Comparison of ENCODE assay signal across 8 mouse cellular contexts in the genomic region with DNA sequence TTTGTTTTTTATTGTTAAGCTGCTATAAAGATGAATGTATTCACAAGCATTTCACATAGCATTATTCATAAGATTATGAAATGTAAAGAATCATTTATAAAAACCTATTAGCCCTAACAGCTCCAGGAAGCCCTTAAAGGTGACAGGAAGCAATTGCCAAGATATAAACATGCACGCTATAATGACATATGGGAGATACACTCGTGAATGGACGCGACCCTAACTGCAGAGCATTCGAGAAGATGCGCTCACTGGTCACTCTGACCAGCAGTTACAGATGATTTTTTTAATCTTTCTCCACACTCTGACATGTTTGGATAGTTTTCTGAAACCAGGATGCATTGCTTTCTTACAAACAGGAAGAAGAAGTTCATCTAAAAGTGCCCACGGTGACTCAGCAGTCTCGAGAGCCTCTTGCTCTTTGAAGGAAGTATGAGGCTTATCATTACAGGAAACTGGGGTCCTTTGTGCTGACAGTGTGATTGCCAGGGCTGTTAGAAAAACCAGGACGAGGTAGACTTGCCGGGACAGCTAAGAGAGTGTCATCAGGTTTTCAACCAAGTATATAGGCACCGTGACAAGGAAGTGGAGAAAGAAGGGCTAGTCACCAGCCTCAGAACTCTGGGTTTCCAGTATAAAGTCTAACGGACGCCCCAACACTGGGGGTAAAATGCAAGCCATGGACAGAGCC. TPM values are rescaled to one million over a fixed set of nuclear protein-coding genes. Genes with fewer than 3 reads are reported as not detected.
DNase-seq lines count a peak whose midpoint lies in the region; ATAC-seq and TF ChIP-seq lines count a peak whose summit lies in the region.

No protein-coding gene starts in this region.

- peak overlapping the region; percentile 72; the same call in 1 of the 2 replicates for H3K27ac ChIP-seq in hindbrain, embryonic 10.5 days
- no peak overlapping the region for H3K27ac ChIP-seq in hindbrain, postnatal 0 days
- 0 out of 2 replicates have a peak overlapping the region, but pooled peaks have one; percentile 16 for H3K27ac ChIP-seq in limb, embryonic 13.5 days
- H3K27ac ChIP-seq in forebrain, embryonic 12.5 days, result no peak overlapping the region

- peaks cover 41% of the 10 kb centered on the region for H3K4me1 ChIP-seq in hindbrain, embryonic 10.5 days (replicated peaks)
- no peaks in the 10 kb centered on the region for H3K4me1 ChIP-seq in hindbrain, postnatal 0 days (ENCODE audit: insufficient read depth, low read length)
- H3K4me1 ChIP-seq in limb, embryonic 13.5 days, result peaks cover 30% of the 10 kb centered on the region
- no peaks in the 10 kb centered on the region for H3K4me1 ChIP-seq in forebrain, embryonic 12.5 days

- H3K4me2 ChIP-seq in hindbrain, postnatal 0 days (ENCODE audit: low read depth, low read length), result no peak overlapping the region
- H3K4me2 ChIP-seq in limb, embryonic 13.5 days (replicated peaks), result no peak overlapping the region
- H3K4me2 ChIP-seq in forebrain, embryonic 12.5 days, result no peak overlapping the region

- no peak overlapping the region for H3K9ac ChIP-seq in hindbrain, postnatal 0 days (replicated peaks; ENCODE audit: low read length)
- H3K9ac ChIP-seq in limb, embryonic 13.5 days, result no peak overlapping the region
- H3K9ac ChIP-seq in forebrain, embryonic 12.5 days, result no peak overlapping the region

- no peak overlapping the region for H3K4me3 ChIP-seq in hindbrain, embryonic 10.5 days
- H3K4me3 ChIP-seq in hindbrain, postnatal 0 days (ENCODE audit: low read length), result no peak overlapping the region
- H3K4me3 ChIP-seq in limb, embryonic 13.5 days, result no peak overlapping the region
- H3K4me3 ChIP-seq in forebrain, embryonic 12.5 days (replicated peaks), result no peak overlapping the region

- H3K9me3 ChIP-seq in hindbrain, embryonic 10.5 days, result no peaks in the 10 kb centered on the region
- H3K9me3 ChIP-seq in hindbrain, postnatal 0 days (ENCODE audit: low read length), result no peaks in the 10 kb centered on the region
- H3K9me3 ChIP-seq in limb, embryonic 13.5 days, result no peaks in the 10 kb centered on the region
- no peaks in the 10 kb centered on the region for H3K9me3 ChIP-seq in forebrain, embryonic 12.5 days

- TF ChIP-seq CTCF in hindbrain, postnatal 0 days (IDR thresholded peaks at IDR 0.05; ENCODE audit: low read depth), result no peak

- no peak for DNase-seq in hindbrain, embryonic 10.5 days (ENCODE audit: low spot score)
- no peak for DNase-seq in hindbrain, postnatal 0 days (ENCODE audit: low spot score)
- DNase-seq in splenic B cell, adult 2 months (ENCODE audit: low read depth, low spot score), result peak; percentile 50
- DNase-seq in layer of hippocampus, adult 8-10 months (ENCODE audit: low spot score in 2 of 2), result no peak
- DNase-seq in adrenal gland, adult 18-20 months (ENCODE audit: low spot score in 2 of 2), result no peak

- no peak for ATAC-seq in hindbrain, postnatal 0 days
- peak; percentile 74 for ATAC-seq in common myeloid progenitor, adult 5-6 weeks (replicated peaks; ENCODE audit: low read depth, poor library complexity, severe bottlenecking)
- no peak for ATAC-seq in limb, embryonic 13.5 days (ENCODE audit: low FRiP score, low read depth)
- no peak for ATAC-seq in forebrain, embryonic 12.5 days (ENCODE audit: low FRiP score)

- H3K36me3 ChIP-seq in hindbrain, embryonic 10.5 days, result peaks cover 18% of the 10 kb centered on the region; the same call in 1 of the 2 replicates
- no peaks in the 10 kb centered on the region for H3K36me3 ChIP-seq in hindbrain, postnatal 0 days (ENCODE audit: insufficient read depth, low read length)
- H3K36me3 ChIP-seq in limb, embryonic 13.5 days, result peaks cover 18% of the 10 kb centered on the region
- no peaks in the 10 kb centered on the region; the same call in 1 of the 2 replicates for H3K36me3 ChIP-seq in splenic B cell, adult 2 months (ENCODE audit: control insufficient read depth, insufficient read depth, low read length, poor library complexity, severe bottlenecking)
- no peaks in the 10 kb centered on the region; the same call in 1 of the 2 replicates for H3K36me3 ChIP-seq in forebrain, embryonic 12.5 days (replicated peaks)

- H3K27me3 ChIP-seq in hindbrain, embryonic 10.5 days (ENCODE audit: insufficient read depth, poor library complexity, severe bottlenecking), result no peaks in the 10 kb centered on the region
- H3K27me3 ChIP-seq in hindbrain, postnatal 0 days (ENCODE audit: insufficient read depth, low read length), result no peaks in the 10 kb centered on the region
- H3K27me3 ChIP-seq in limb, embryonic 13.5 days, result no peaks in the 10 kb centered on the region
- H3K27me3 ChIP-seq in splenic B cell, adult 2 months (ENCODE audit: control insufficient read depth, insufficient read depth, low read length, poor library complexity, severe bottlenecking), result no peaks in the 10 kb centered on the region
- no peaks in the 10 kb centered on the region for H3K27me3 ChIP-seq in forebrain, embryonic 12.5 days

- WGBS in hindbrain, embryonic 10.5 days, result 85% methylated on average over 13 of the region's 13 CpGs
- 83% methylated on average over 13 of the region's 13 CpGs for WGBS in hindbrain, postnatal 0 days
- WGBS in limb, embryonic 13.5 days, result 76% methylated on average over 13 of the region's 13 CpGs
- WGBS in forebrain, embryonic 12.5 days, result 90% methylated on average over 13 of the region's 13 CpGs

RNA-seq across cellular contexts. Expression of a gene that starts 6.4 kb away (rescaled TPM):
- 1.6 and 1.9 TPM in 2 replicates for polyA plus RNA-seq in hindbrain, embryonic 10.5 days (2016; fragmentation: Nextera tagmentation; extraction: Ambion mirVana)
- total RNA-seq in hindbrain, postnatal 0 days (2014; rRNA removed), result 1.3 and 1.7 TPM in 2 replicates
- polyA plus RNA-seq in hindbrain, postnatal 0 days (2015; fragmentation: Nextera tagmentation; extraction: Ambion mirVana), result 0.72 and 0.79 TPM in 2 replicates
- total RNA-seq in common myeloid progenitor, adult 5-6 weeks (2017), result 2.2 and 4.6 TPM in 2 replicates
- 2.5 and 2.7 TPM in 2 replicates for polyA plus RNA-seq in limb, embryonic 13.5 days (2015; fragmentation: Nextera tagmentation; extraction: Ambion mirVana)
- 1 to 10 TPM; 4.3 to 5.9 (median 5.0) TPM for total RNA-seq in layer of hippocampus, adult 8-10 months (2022)
- 1.5 and 1.8 TPM in 2 replicates for polyA plus RNA-seq in forebrain, embryonic 12.5 days (2016; fragmentation: Nextera tagmentation; extraction: Ambion mirVana)
- 10 to 100 TPM; 23.8 to 39.5 TPM for total RNA-seq in adrenal gland, adult 18-20 months (2021)

RNA-seq across cellular contexts. Expression of a gene that starts 8.5 kb away (rescaled TPM):
- 17.9 and 18.4 TPM in 2 replicates for polyA plus RNA-seq in hindbrain, embryonic 10.5 days (2016; fragmentation: Nextera tagmentation; extraction: Ambion mirVana)
- 3.6 and 4.3 TPM in 2 replicates for total RNA-seq in hindbrain, postnatal 0 days (2014; rRNA removed)
- polyA plus RNA-seq in hindbrain, postnatal 0 days (2015; fragmentation: Nextera tagmentation; extraction: Ambion mirVana), result 4.9 and 5.2 TPM in 2 replicates
- 5.4 and 5.9 TPM in 2 replicates for total RNA-seq in common myeloid progenitor, adult 5-6 weeks (2017)
- 18.0 and 18.8 TPM in 2 replicates for polyA plus RNA-seq in limb, embryonic 13.5 days (2015; fragmentation: Nextera tagmentation; extraction: Ambion mirVana)
- total RNA-seq in layer of hippocampus, adult 8-10 months (2022), result 1 to 10 TPM; 4.3 to 6.2 (median 5.3) TPM
- polyA plus RNA-seq in forebrain, embryonic 12.5 days (2016; fragmentation: Nextera tagmentation; extraction: Ambion mirVana), result 16.4 and 16.8 TPM in 2 replicates
- total RNA-seq in adrenal gland, adult 18-20 months (2021), result 1 to 10 TPM; 6.9 to 7.6 TPM

RNA-seq across cellular contexts. Expression of a gene that starts 41.3 kb away (rescaled TPM):
- polyA plus RNA-seq in hindbrain, embryonic 10.5 days (2016; fragmentation: Nextera tagmentation; extraction: Ambion mirVana), result 13.5 and 14.3 TPM in 2 replicates
- total RNA-seq in hindbrain, postnatal 0 days (2014; rRNA removed), result 52.7 and 61.3 TPM in 2 replicates
- polyA plus RNA-seq in hindbrain, postnatal 0 days (2015; fragmentation: Nextera tagmentation; extraction: Ambion mirVana), result 17.9 and 18.2 TPM in 2 replicates
- total RNA-seq in common myeloid progenitor, adult 5-6 weeks (2017), result 14.9 and 25.1 TPM in 2 replicates
- 11.3 and 11.5 TPM in 2 replicates for polyA plus RNA-seq in limb, embryonic 13.5 days (2015; fragmentation: Nextera tagmentation; extraction: Ambion mirVana)
- total RNA-seq in layer of hippocampus, adult 8-10 months (2022), result 10 to 100 TPM; 35.0 to 38.8 (median 37.4) TPM
- polyA plus RNA-seq in forebrain, embryonic 12.5 days (2016; fragmentation: Nextera tagmentation; extraction: Ambion mirVana), result 11.0 and 12.3 TPM in 2 replicates
- total RNA-seq in adrenal gland, adult 18-20 months (2021), result 10 to 100 TPM; 13.0 to 18.6 TPM

RNA-seq across cellular contexts. Expression of a gene that starts 50.6 kb away (rescaled TPM):
- not detected in 2 replicates for polyA plus RNA-seq in hindbrain, embryonic 10.5 days (2016; fragmentation: Nextera tagmentation; extraction: Ambion mirVana)
- total RNA-seq in hindbrain, postnatal 0 days (2014; rRNA removed), result not detected in 2 replicates
- polyA plus RNA-seq in hindbrain, postnatal 0 days (2015; fragmentation: Nextera tagmentation; extraction: Ambion mirVana), result not detected in 2 replicates
- not detected in 2 replicates for total RNA-seq in common myeloid progenitor, adult 5-6 weeks (2017)
- not detected in 2 replicates for polyA plus RNA-seq in limb, embryonic 13.5 days (2015; fragmentation: Nextera tagmentation; extraction: Ambion mirVana)
- not detected for total RNA-seq in layer of hippocampus, adult 8-10 months (2022)
- not detected in 2 replicates for polyA plus RNA-seq in forebrain, embryonic 12.5 days (2016; fragmentation: Nextera tagmentation; extraction: Ambion mirVana)
- not detected for total RNA-seq in adrenal gland, adult 18-20 months (2021)

Comparison
In these comparisons a context has a peak if more than half of its experiments do, and no peak if none do; other contexts are left out.
1. H3K27ac ChIP-seq: peak in hindbrain, embryonic 10.5 days (single experiment) and limb, embryonic 13.5 days (single experiment); none in hindbrain, postnatal 0 days (single experiment) and forebrain, embryonic 12.5 days (single experiment).